Mouse (Mus musculus): ENCODE results near the gene Cck.

DNA sequence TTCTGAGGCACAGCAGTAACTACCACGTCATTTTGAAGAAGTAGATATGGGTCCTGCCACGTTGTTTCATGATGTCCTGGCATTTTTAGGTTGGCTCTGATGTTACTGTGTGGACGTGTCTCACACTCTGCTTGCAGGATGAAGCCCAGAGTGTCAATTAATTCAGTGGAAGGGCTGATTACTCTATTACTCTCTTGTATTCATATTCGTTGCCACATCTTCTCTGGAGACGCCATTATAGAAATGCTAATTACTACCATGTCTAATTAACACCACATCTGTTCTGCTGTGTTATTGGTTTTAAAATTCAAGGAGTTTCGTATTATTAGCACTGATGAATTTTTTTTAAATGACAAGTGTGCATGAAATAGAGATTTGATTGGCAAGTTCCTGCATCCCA is 30.7 kb upstream of the Cck start:
- TF ChIP-seq POLR2A (IDR thresholded peaks at IDR 0.05; ENCODE audit: borderline replicate concordance, low read depth, low read length), result no peak
- no peak for TF ChIP-seq CTCF (IDR thresholded peaks at IDR 0.05; ENCODE audit: low read depth, low read length)
